Mouse (Mus musculus): ENCODE results near the gene Nr1h5. TPM values are rescaled to one million over a fixed set of nuclear protein-coding genes. Genes with fewer than 3 reads are reported as not detected.

Nr1h5 gene
- polyA plus RNA-seq, 1 experiment from 2014 or later, result 0.09 TPM

- H3K27ac ChIP-seq (ENCODE audit: low read depth, low read length), result no peak overlapping the region
- H3K9ac ChIP-seq (ENCODE audit: low read depth, low read length), result no peak overlapping the region
- no peak for ATAC-seq
- H3K36me3 ChIP-seq (ENCODE audit: control insufficient read depth, insufficient read depth, low read length), result no peaks in the 10 kb centered on the region
- peaks cover 8% of the 10 kb centered on the region; the same call in 1 of the 2 replicates for H3K9me3 ChIP-seq (ENCODE audit: control insufficient read depth, low read length)
- H3K4me1 ChIP-seq (ENCODE audit: control insufficient read depth, insufficient read depth, low read depth, low read length), result no peaks in the 10 kb centered on the region
- no peak overlapping the region for H3K4me3 ChIP-seq (ENCODE audit: low read length)
- WGBS, result 83% methylated on average over 1 of the region's 1 CpGs
- H3K4me2 ChIP-seq (ENCODE audit: low read length), result no peak overlapping the region
- no peaks in the 10 kb centered on the region for H3K27me3 ChIP-seq (replicated peaks; ENCODE audit: control insufficient read depth, insufficient read depth, low read length)
These were observed 25.8 kb downstream of the Nr1h5 start for GRCm38 (mm10) chr3:102938100-102938499.

- 95% methylated on average over 78 of the region's 78 CpGs for WGBS
- Histone ChIP-seq H3K27me3 (replicated peaks; ENCODE audit: control insufficient read depth, insufficient read depth, low read length) (no peaks in the 10 kb centered on the region), H3K4me1 (ENCODE audit: control insufficient read depth, insufficient read depth, low read depth, low read length) (no peaks in the 10 kb centered on the region), H3K27ac (ENCODE audit: low read depth, low read length) (no peak within 1 kb of the TSS), H3K4me3 (ENCODE audit: low read length) (no peak within 1 kb of the TSS), H3K4me2 (ENCODE audit: low read length) (no peak within 1 kb of the TSS), H3K9ac (ENCODE audit: low read depth, low read length) (no peak within 1 kb of the TSS), H3K9me3 (ENCODE audit: control insufficient read depth, low read length) (peaks cover 8% of the 10 kb centered on the region; the same call in 1 of the 2 replicates), H3K36me3 (ENCODE audit: control insufficient read depth, insufficient read depth, low read length) (no peaks in the 10 kb centered on the region)
- ATAC-seq, result no peak
These were observed 28.2 kb downstream of the Nr1h5 start, which contains the start of gene Sycp1 for GRCm38 (mm10) chr3:102935451-102936354. Gene Sycp1, minus strand, starts transcription at chr3:102936100.

- Histone ChIP-seq H3K4me2 (ENCODE audit: low read length) (no peak overlapping the region), H3K27me3 (replicated peaks; ENCODE audit: control insufficient read depth, insufficient read depth, low read length) (no peaks in the 10 kb centered on the region), H3K4me3 (ENCODE audit: low read length) (no peak overlapping the region), H3K9ac (ENCODE audit: low read depth, low read length) (no peak overlapping the region), H3K9me3 (ENCODE audit: control insufficient read depth, low read length) (no peaks in the 10 kb centered on the region), H3K27ac (ENCODE audit: low read depth, low read length) (no peak overlapping the region), H3K36me3 (ENCODE audit: control insufficient read depth, insufficient read depth, low read length) (no peaks in the 10 kb centered on the region), H3K4me1 (ENCODE audit: control insufficient read depth, insufficient read depth, low read depth, low read length) (no peaks in the 10 kb centered on the region)
- ATAC-seq, result no peak
- 97% methylated on average over 1 of the region's 1 CpGs for WGBS
These were observed 64.8 kb downstream of the Nr1h5 start for GRCm38 (mm10) chr3:102899136-102899535.

Other genes with a start within 250 kb of the Nr1h5 start
- 14.9 and 15.6 TPM in 2 replicates for gene Tspan2, start 229.6 kb downstream of the Nr1h5 start, polyA plus RNA-seq (2015; fragmentation: Nextera tagmentation; extraction: Ambion mirVana)
- 0.27 and 0.40 TPM in 2 replicates for gene Tshb, start 181.4 kb downstream of the Nr1h5 start, polyA plus RNA-seq (2015; fragmentation: Nextera tagmentation; extraction: Ambion mirVana)
- not detected in 2 replicates for gene Sycp1, start 28.0 kb downstream of the Nr1h5 start, polyA plus RNA-seq (2015; fragmentation: Nextera tagmentation; extraction: Ambion mirVana)
- gene Sike1, start 31.6 kb upstream of the Nr1h5 start, polyA plus RNA-seq (2015; fragmentation: Nextera tagmentation; extraction: Ambion mirVana), result 58.0 and 60.8 TPM in 2 replicates
- gene Csde1, start 56.3 kb upstream of the Nr1h5 start, polyA plus RNA-seq (2015; fragmentation: Nextera tagmentation; extraction: Ambion mirVana), result 312 and 328 TPM in 2 replicates
- gene Nras, start 94.2 kb upstream of the Nr1h5 start, polyA plus RNA-seq (2015; fragmentation: Nextera tagmentation; extraction: Ambion mirVana), result 78.9 and 97.5 TPM in 2 replicates
- gene Ampd1, start 109.9 kb upstream of the Nr1h5 start, polyA plus RNA-seq (2015; fragmentation: Nextera tagmentation; extraction: Ambion mirVana), result 1.2 TPM in 1 of 2 replicates, not detected in the other
- gene Dennd2c, start 138.5 kb upstream of the Nr1h5 start, polyA plus RNA-seq (2015; fragmentation: Nextera tagmentation; extraction: Ambion mirVana), result 1.0 and 1.5 TPM in 2 replicates
- 200 and 203 TPM in 2 replicates for gene Bcas2, start 207.5 kb upstream of the Nr1h5 start, polyA plus RNA-seq (2015; fragmentation: Nextera tagmentation; extraction: Ambion mirVana)

Measured in hindbrain, embryonic 16.5 days (tissue).